Mouse (Mus musculus) bone marrow macrophage, adult 2 months (primary cell): Measurements from ENCODE around the gene Cfap58.

ENCODE experiments used
- CTCF ChIP-seq: IDR thresholded peaks from 2 replicates; pipeline ENCODE4 v1.5.1; 2012; ENCODE audit warnings: low read depth, mild to moderate bottlenecking, low read length, moderate library complexity
- POLR2A ChIP-seq: IDR thresholded peaks from 2 replicates; pipeline ENCODE4 v1.6.1; 2012; ENCODE audit warnings: mild to moderate bottlenecking, low read depth, low read length, borderline replicate concordance

- no peak for TF ChIP-seq POLR2A
- TF ChIP-seq CTCF = no peak
Measured at GRCm38 (mm10) chr19:47936490-47936889, 985 bp upstream of the Cfap58 start.
